Mouse (Mus musculus) lung, postnatal 0 days (tissue): Measurements from ENCODE around the gene Ifi47.

Experiments
- CTCF ChIP-seq: IDR thresholded peaks from 2 replicates; pipeline ENCODE4 v1.5.1; 2016; ENCODE audit warnings: antibody characterized with exemption, mild to moderate bottlenecking
- EP300 ChIP-seq: IDR thresholded peaks from 2 replicates; pipeline ENCODE4 v1.6.1; 2016; ENCODE audit warnings: antibody characterized with exemption, mild to moderate bottlenecking, control low read depth

DNA sequence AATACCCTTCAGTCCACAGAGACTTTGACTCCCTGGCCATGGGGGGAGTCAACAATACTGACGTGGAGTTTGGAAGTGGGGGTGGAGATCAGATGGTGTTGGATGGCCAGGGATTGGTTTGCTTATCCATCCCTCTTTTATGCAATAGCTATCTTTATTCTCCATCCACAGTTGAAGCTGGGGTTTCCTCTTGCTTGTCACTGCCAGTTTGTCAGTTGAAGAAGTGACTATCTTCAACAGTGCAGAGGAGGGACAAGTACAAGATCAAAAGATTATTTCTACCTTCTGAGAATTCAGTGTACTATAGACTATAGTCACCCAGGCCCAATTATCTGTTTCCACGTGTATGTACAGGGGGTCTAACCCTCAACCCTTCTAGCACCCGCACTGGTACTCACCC lies 7.4 kb downstream of the Ifi47 start:
- TF ChIP-seq CTCF: no peak
- no peak for TF ChIP-seq EP300
